Mouse (Mus musculus) intestine, embryonic 15.5 days (tissue): ENCODE results near the gene Gprc5b. TPM values are rescaled to one million over a fixed set of nuclear protein-coding genes. Genes with fewer than 3 reads are reported as not detected.

ENCODE experiments used
- ATAC-seq: fragments of 200-750 bp; cut with Nextera tagmentation; 2 replicates; pipeline ENCODE4 v1.8.0; 2017; ENCODE audit warnings: moderate TSS enrichment, moderate library complexity
- H3K27ac ChIP-seq: fragments of 300-500 bp; sonication (generic); 2 replicates; pipeline ENCODE4 v1.5.1; 2015; ENCODE audit warnings: mild to moderate bottlenecking, inconsistent platforms
- H3K27me3 ChIP-seq: fragments of 300-500 bp; sonication (generic); replicated peaks from 2 replicates; pipeline ENCODE4 v1.6.1; 2015; ENCODE audit warnings: inconsistent platforms
- H3K36me3 ChIP-seq: fragments of 300-500 bp; sonication (generic); 2 replicates; pipeline ENCODE4 v1.6.1; 2015; ENCODE audit warnings: inconsistent platforms
- H3K4me1 ChIP-seq: fragments of 300-500 bp; sonication (generic); replicated peaks from 2 replicates; pipeline ENCODE4 v1.6.1; 2015; ENCODE audit warnings: inconsistent platforms
- H3K4me2 ChIP-seq: fragments of 300-500 bp; sonication (generic); replicated peaks from 2 replicates; pipeline ENCODE4 v1.6.1; 2015; ENCODE audit warnings: mild to moderate bottlenecking, inconsistent platforms
- H3K4me3 ChIP-seq: fragments of 300-500 bp; sonication (generic); replicated peaks from 2 replicates; pipeline ENCODE4 v1.5.1; 2015; ENCODE audit warnings: inconsistent platforms
- H3K9ac ChIP-seq: fragments of 300-500 bp; sonication (generic); 2 replicates; pipeline ENCODE4 v1.6.1; 2015; ENCODE audit warnings: inconsistent platforms
- H3K9me3 ChIP-seq: fragments of 300-500 bp; sonication (generic); 2 replicates; pipeline ENCODE4 v1.6.1; 2016; ENCODE audit warnings: inconsistent platforms
- WGBS: fragments of 180-500 bp; shearing (Covaris S2); methylation state at CpG from one replicate; pipeline ENCODE4 v1.1.7; 2015; 5-methylcytosine and 5-hydroxymethylcytosine counted together
- polyA plus RNA-seq: library from polyadenylated mRNA; unstranded; fragments of >200 nt; fragmentation: Nextera tagmentation; extraction: Ambion mirVana; gene quantifications from 2 replicates; pipeline ENCODE4 v1.2.1, GENCODE M21; 2015

Gprc5b gene
- polyA plus RNA-seq, 1 experiment from 2014 or later: 3.3 TPM

GRCm38 (mm10) chr7:118965198-118965597 lies 29.8 kb downstream of the Gprc5b start:
- 33% methylated on average over 7 of the region's 7 CpGs for WGBS
- Histone ChIP-seq H3K9me3 (no peaks in the 10 kb centered on the region), H3K27me3 (no peaks in the 10 kb centered on the region), H3K27ac (no peak overlapping the region), H3K4me1 (no peaks in the 10 kb centered on the region), H3K9ac (no peak overlapping the region), H3K4me2 (no peak overlapping the region), H3K36me3 (no peaks in the 10 kb centered on the region), H3K4me3 (no peak overlapping the region)
- no peak for ATAC-seq

GRCm38 (mm10) chr7:118964777-118965176 lies 30.2 kb downstream of the Gprc5b start:
- no peak for ATAC-seq

GRCm38 (mm10) chr7:118959209-118959608 lies 35.8 kb downstream of the Gprc5b start:
- Histone ChIP-seq H3K27me3 (no peaks in the 10 kb centered on the region), H3K4me3 (no peak overlapping the region), H3K9ac (no peak overlapping the region), H3K36me3 (no peaks in the 10 kb centered on the region), H3K27ac (no peak overlapping the region), H3K4me1 (no peaks in the 10 kb centered on the region), H3K4me2 (no peak overlapping the region), H3K9me3 (no peaks in the 10 kb centered on the region)
- no peak for ATAC-seq
- 52% methylated on average over 7 of the region's 7 CpGs for WGBS

More at GRCm38 (mm10) chr7:118964777-118965176, 30.2 kb downstream of the Gprc5b start:
- Histone ChIP-seq H3K4me3 (no peak overlapping the region), H3K9me3 (no peaks in the 10 kb centered on the region), H3K27me3 (no peaks in the 10 kb centered on the region), H3K4me1 (no peaks in the 10 kb centered on the region), H3K27ac (no peak overlapping the region), H3K36me3 (no peaks in the 10 kb centered on the region), H3K4me2 (no peak overlapping the region), H3K9ac (no peak overlapping the region)
- 10% methylated on average over 3 of the region's 3 CpGs for WGBS

GRCm38 (mm10) chr7:118956616-118957246 lies 38.3 kb downstream of the Gprc5b start:
- no peak overlapping the region for H3K9ac ChIP-seq
- H3K4me2 ChIP-seq: no peak overlapping the region
- H3K27me3 ChIP-seq: no peaks in the 10 kb centered on the region
- ATAC-seq: no peak
- WGBS: 70% methylated on average over 4 of the region's 4 CpGs
- H3K4me3 ChIP-seq: no peak overlapping the region
- H3K9me3 ChIP-seq: no peaks in the 10 kb centered on the region
- no peaks in the 10 kb centered on the region for H3K4me1 ChIP-seq
- no peak overlapping the region for H3K27ac ChIP-seq
- no peaks in the 10 kb centered on the region for H3K36me3 ChIP-seq

GRCm38 (mm10) chr7:118954968-118955367 lies 40.0 kb downstream of the Gprc5b start:
- no peaks in the 10 kb centered on the region for H3K9me3 ChIP-seq
- no peaks in the 10 kb centered on the region for H3K36me3 ChIP-seq
- H3K27ac ChIP-seq: no peak overlapping the region
- H3K9ac ChIP-seq: no peak overlapping the region
- ATAC-seq: no peak
- H3K27me3 ChIP-seq: no peaks in the 10 kb centered on the region
- no peak overlapping the region for H3K4me2 ChIP-seq
- no peaks in the 10 kb centered on the region for H3K4me1 ChIP-seq
- WGBS: 92% methylated on average over 1 of the region's 1 CpGs
- H3K4me3 ChIP-seq: no peak overlapping the region

GRCm38 (mm10) chr7:118953626-118954282 lies 41.3 kb downstream of the Gprc5b start:
- Histone ChIP-seq H3K27ac (no peak overlapping the region), H3K27me3 (no peaks in the 10 kb centered on the region), H3K9ac (no peak overlapping the region), H3K9me3 (no peaks in the 10 kb centered on the region), H3K4me3 (no peak overlapping the region), H3K36me3 (no peaks in the 10 kb centered on the region), H3K4me1 (no peaks in the 10 kb centered on the region), H3K4me2 (no peak overlapping the region)
- 60% methylated on average over 11 of the region's 11 CpGs for WGBS
- ATAC-seq: peak; percentile 31; the same call in 1 of the 2 replicates

GRCm38 (mm10) chr7:118949749-118950148 lies 45.3 kb downstream of the Gprc5b start:
- H3K27me3 ChIP-seq: no peaks in the 10 kb centered on the region
- 52% methylated on average over 7 of the region's 7 CpGs for WGBS
- H3K4me2 ChIP-seq: no peak overlapping the region
- no peaks in the 10 kb centered on the region for H3K36me3 ChIP-seq
- no peak overlapping the region for H3K27ac ChIP-seq
- H3K4me3 ChIP-seq: no peak overlapping the region
- no peaks in the 10 kb centered on the region for H3K9me3 ChIP-seq
- ATAC-seq: no peak
- H3K9ac ChIP-seq: no peak overlapping the region
- H3K4me1 ChIP-seq: no peaks in the 10 kb centered on the region

- Histone ChIP-seq H3K4me1 (no peaks in the 10 kb centered on the region), H3K9ac (no peak overlapping the region), H3K36me3 (no peaks in the 10 kb centered on the region), H3K4me2 (no peak overlapping the region), H3K27me3 (no peaks in the 10 kb centered on the region), H3K4me3 (no peak overlapping the region), H3K27ac (no peak overlapping the region), H3K9me3 (no peaks in the 10 kb centered on the region)
- ATAC-seq: no peak
- WGBS: 85% methylated on average over 2 of the region's 2 CpGs
Observed at GRCm38 (mm10) chr7:118948677-118949282, 46.2 kb downstream of the Gprc5b start.

- no peak for ATAC-seq
- H3K4me1 ChIP-seq: peaks cover 6% of the 10 kb centered on the region
- H3K27me3 ChIP-seq: no peaks in the 10 kb centered on the region
- no peak overlapping the region for H3K9ac ChIP-seq
- H3K4me2 ChIP-seq: no peak overlapping the region
- H3K27ac ChIP-seq: no peak overlapping the region
- no peaks in the 10 kb centered on the region for H3K9me3 ChIP-seq
- no peaks in the 10 kb centered on the region for H3K36me3 ChIP-seq
- no peak overlapping the region for H3K4me3 ChIP-seq
- WGBS: 67% methylated on average over 3 of the region's 3 CpGs
Observed at GRCm38 (mm10) chr7:118947241-118947640, 47.8 kb downstream of the Gprc5b start.

- ATAC-seq: no peak
- no peak overlapping the region for H3K4me3 ChIP-seq
- H3K36me3 ChIP-seq: no peaks in the 10 kb centered on the region
- H3K4me1 ChIP-seq: peaks cover 6% of the 10 kb centered on the region
- 26% methylated on average over 2 of the region's 2 CpGs for WGBS
- no peak overlapping the region for H3K9ac ChIP-seq
- no peaks in the 10 kb centered on the region for H3K27me3 ChIP-seq
- no peak overlapping the region for H3K27ac ChIP-seq
- no peaks in the 10 kb centered on the region for H3K9me3 ChIP-seq
- H3K4me2 ChIP-seq: no peak overlapping the region
Observed at GRCm38 (mm10) chr7:118944884-118945283, 50.1 kb downstream of the Gprc5b start.

GRCm38 (mm10) chr7:118943170-118943569 lies 51.8 kb downstream of the Gprc5b start:
- Histone ChIP-seq H3K9ac (no peak overlapping the region), H3K36me3 (no peaks in the 10 kb centered on the region), H3K4me1 (peaks cover 6% of the 10 kb centered on the region), H3K27ac (peak overlapping the region; percentile 64), H3K4me2 (peak overlapping the region; percentile 19; the same call in 1 of the 2 replicates), H3K9me3 (no peaks in the 10 kb centered on the region), H3K27me3 (no peaks in the 10 kb centered on the region), H3K4me3 (no peak overlapping the region)
- WGBS: 22% methylated on average over 7 of the region's 7 CpGs
- ATAC-seq: peak; percentile 93

- Histone ChIP-seq H3K4me1 (peaks cover 6% of the 10 kb centered on the region), H3K9ac (no peak overlapping the region), H3K36me3 (no peaks in the 10 kb centered on the region), H3K27me3 (no peaks in the 10 kb centered on the region), H3K9me3 (no peaks in the 10 kb centered on the region), H3K27ac (no peak overlapping the region), H3K4me2 (no peak overlapping the region), H3K4me3 (no peak overlapping the region)
- 59% methylated on average over 3 of the region's 3 CpGs for WGBS
- ATAC-seq: no peak
Observed at GRCm38 (mm10) chr7:118942297-118942696, 52.7 kb downstream of the Gprc5b start.
